Mouse (Mus musculus): ENCODE results near the gene Ube2s. TPM values are rescaled to one million over a fixed set of nuclear protein-coding genes. Genes with fewer than 3 reads are reported as not detected.
"Not testable (repeated sequence)": the region's sequence is repeated elsewhere in the genome, so short reads cannot be mapped to it uniquely, and the experiment has no call there.

The Ube2s gene
- polyA plus RNA-seq, 1 experiment = 146 TPM

DNA sequence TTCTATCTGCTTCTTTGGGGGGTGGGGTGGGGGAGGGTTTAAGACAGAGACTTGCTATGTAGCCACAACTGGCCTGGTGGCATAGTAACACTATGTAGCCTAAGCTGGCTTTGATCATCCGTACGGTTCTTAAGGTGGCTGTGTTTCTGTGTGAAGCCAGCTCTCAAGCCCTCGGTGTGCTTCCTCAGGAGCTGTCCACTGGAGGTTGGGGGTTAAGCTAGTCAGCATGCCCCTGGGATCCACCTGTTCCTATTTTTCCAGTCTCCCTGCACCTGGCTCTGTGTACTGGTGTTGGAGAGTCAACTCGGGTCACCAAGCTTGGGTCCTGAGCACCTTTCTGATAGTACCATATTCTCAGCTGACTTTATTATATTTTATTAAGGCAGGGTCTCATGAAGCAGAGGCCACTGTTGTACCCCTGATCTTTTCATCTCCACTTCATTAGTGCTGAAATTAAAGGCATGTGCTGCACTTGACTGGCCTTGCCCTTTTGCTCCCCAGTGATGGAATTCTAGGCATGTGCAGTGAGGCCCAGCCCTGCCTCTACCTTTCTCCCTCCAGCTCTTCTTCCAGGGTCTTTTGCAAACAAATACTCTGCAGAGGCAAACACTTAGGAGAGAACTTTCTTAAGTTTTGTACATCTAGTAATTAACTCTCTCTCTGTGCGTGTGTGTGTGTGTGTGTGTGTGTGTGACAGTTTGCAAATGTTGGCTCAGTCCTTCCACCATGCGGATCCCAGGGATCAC, 9.9 kb upstream of the Ube2s start:
- no peak for DNase-seq (ENCODE audit: extremely low spot score in 1 of 2, low spot score in 1 of 2)

- peak in 1 of 2 experiments; percentile 63 for DNase-seq (ENCODE audit: extremely low spot score in 1 of 2, low spot score in 1 of 2)
Measured at GRCm38 (mm10) chr7:4821690-4822089, 9.3 kb upstream of the Ube2s start.

DNA sequence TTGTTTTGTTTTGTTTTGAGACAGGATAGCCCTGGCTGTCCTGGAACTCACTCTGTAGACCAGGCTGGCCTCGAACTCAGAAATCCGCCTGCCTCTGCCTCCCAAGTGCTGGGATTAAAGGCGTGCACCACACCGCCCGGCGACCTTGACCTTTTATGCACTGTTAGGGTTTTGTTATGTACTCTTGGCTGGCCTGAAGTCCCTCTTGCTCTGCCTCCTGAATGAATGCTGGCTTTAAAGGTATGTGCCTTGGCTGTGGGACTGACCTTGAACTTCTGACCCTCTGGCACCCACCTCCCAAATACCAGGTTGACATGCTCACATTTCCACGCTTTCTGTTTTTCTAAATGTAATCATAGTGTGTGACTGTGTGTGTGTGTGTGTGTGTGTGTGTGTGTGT, 8.5 kb upstream of the Ube2s start:
- DNase-seq (ENCODE audit: extremely low spot score in 1 of 2, low spot score in 1 of 2) = not testable (repeated sequence)

DNA sequence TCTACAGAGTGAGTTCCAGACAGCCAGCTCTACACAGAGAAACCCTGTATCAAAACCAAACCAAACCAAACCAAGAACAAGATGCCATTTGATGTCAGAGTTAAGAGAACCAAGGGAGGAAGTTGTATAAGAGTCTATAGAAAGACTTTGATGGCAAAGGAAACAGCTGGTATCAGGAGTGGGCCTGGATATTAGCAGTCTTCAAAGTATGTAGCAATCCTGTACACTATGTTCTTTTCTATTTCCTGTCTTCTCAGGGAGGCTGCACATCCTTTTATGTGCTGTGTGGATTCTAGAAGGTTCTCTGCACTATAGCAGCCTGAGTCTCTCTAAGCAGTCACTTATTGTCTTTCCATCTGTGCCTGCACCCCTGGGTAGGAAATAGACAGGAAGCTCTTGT, 4.2 kb upstream of the Ube2s start:
- no peak for DNase-seq (ENCODE audit: extremely low spot score in 1 of 2, low spot score in 1 of 2)

DNA sequence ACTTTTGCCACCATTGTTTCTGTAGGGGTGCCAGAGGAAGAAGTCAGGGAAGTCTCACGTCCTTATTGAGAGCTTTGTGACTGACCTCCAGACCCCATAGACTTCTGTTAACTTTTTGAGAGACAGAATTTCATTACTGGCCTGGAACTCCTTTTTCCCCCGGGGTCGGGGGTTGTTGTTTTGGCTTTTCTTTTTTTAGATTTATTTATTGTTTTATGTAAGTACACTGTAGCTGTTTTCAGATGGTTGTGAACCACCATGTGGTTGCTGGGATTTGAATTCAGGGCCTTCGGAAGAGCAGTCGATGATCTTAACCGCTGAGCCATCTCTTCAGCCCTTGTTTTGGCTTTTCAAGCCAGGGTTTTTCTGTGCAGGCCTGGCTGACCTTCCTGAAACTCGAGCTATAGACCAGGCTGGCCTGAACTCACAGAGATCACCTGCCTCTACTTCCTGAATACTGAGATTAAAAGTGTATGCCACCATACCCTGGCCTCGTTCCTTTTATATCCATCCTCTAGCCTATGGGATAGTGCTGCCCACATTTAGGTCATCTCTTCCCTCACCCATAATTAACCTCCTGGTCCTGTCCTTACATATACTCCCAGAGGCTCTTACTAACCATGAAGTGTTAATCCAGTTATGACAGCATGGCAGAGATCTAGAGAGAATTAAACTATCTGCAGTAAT, 858 bp upstream of the Ube2s start:
- DNase-seq (ENCODE audit: extremely low spot score in 1 of 2, low spot score in 1 of 2) = no peak

GRCm38 (mm10) chr7:4811842-4812302, 518 bp downstream of the Ube2s start:
- no peak for DNase-seq (ENCODE audit: extremely low spot score in 1 of 2, low spot score in 1 of 2)

GRCm38 (mm10) chr7:4811131-4811530, 1.3 kb downstream of the Ube2s start:
- not testable (repeated sequence) for DNase-seq (ENCODE audit: extremely low spot score in 1 of 2, low spot score in 1 of 2)

DNA sequence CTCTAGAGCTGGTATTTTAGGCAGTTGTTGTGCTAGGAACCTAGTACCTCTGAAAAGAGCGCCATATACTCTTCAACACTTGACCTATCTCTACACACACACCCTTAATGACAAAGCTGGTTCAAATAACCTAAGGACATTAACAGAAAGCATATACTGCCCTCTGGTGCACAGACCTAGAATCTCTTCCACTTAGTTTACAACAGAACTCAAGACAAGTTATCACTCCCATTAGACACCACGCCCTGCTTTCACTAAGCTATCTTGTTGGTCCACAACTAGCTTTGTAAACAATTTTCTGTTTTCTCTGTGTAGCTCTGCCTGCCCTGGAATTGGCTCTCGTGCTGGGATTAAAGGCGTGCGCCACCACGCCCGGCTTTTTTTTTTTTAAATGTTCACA, 5.7 kb downstream of the Ube2s start:
- peak in 1 of 2 experiments; percentile 66 for DNase-seq (ENCODE audit: extremely low spot score in 1 of 2, low spot score in 1 of 2)

DNA sequence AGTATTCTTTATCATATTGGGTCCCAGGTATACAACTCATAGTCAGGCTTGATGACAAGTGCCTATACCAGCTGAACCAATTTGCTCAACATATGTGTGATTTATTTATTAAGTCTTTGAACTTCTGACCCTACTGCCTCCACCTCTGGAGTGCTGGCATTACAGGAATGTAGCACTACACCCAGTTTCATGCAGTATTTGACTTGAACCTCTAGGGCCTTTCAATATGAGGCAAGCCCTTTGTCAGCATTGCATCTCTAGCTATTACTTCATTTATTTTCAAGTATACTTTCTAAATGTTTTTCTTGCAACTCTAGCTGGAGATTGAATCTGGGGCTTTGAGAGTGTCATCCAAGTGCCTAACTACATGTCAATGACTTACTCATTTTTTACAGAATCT, 10.1 kb downstream of the Ube2s start:
- DNase-seq (ENCODE audit: extremely low spot score in 1 of 2, low spot score in 1 of 2) = no peak

DNA sequence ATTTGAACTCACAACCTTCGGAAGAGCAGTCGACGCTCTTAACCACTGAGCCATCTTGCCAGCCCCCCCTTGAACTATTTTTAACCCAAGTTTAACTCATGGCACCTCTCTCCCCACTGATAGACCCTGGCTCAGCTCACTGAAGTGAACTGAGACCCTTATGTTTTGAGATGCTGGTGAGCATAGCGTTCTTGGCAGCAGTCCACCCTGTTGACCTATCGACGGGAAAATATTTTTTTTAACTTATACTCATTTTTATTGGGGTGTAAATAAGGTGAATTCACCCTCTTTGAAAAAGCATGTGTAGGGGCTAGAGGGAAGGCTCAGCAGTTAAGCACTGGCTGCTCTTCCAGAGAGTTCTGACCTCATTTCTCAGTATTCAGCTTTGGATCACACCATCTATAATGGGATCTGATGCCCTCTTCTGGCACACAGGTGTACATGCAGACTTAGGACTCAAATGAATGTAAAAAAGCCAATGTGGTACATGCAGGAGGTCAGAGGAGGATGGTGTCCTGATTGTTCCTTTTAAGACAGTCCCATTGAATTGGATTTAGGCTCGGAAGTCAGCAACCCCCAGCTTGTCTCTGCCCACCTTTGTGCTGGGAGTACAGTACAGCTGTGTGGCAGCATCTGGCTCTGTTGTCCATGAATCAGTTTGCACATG, 16.5 kb downstream of the Ube2s start:
- DNase-seq (ENCODE audit: extremely low spot score in 1 of 2, low spot score in 1 of 2) = peak in 1 of 2 experiments; percentile 62

GRCm38 (mm10) chr7:4794631-4795168, 17.7 kb downstream of the Ube2s start:
- no peak for DNase-seq (ENCODE audit: extremely low spot score in 1 of 2, low spot score in 1 of 2)

- DNase-seq (ENCODE audit: extremely low spot score in 1 of 2, low spot score in 1 of 2) = no peak
Measured at GRCm38 (mm10) chr7:4793674-4794073, 18.7 kb downstream of the Ube2s start.

DNA sequence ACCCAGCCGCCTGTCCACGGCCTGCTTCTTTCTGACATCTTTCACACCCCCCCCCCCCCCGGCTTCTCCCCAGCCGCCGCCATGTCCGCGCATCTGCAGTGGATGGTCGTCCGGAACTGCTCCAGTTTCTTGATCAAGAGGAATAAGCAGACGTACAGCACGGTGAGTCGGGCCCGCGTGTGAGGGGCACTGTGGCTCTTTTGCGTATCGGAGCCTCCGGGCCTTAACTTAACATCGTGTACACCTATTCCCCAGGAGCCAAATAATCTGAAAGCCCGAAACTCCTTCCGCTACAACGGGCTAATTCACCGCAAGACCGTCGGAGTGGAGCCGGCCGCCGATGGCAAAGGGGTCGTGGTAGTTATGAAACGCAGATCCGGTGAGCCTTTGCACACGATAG, 19.1 kb downstream of the Ube2s start:
- DNase-seq (ENCODE audit: extremely low spot score in 1 of 2, low spot score in 1 of 2) = not testable (repeated sequence)

DNA sequence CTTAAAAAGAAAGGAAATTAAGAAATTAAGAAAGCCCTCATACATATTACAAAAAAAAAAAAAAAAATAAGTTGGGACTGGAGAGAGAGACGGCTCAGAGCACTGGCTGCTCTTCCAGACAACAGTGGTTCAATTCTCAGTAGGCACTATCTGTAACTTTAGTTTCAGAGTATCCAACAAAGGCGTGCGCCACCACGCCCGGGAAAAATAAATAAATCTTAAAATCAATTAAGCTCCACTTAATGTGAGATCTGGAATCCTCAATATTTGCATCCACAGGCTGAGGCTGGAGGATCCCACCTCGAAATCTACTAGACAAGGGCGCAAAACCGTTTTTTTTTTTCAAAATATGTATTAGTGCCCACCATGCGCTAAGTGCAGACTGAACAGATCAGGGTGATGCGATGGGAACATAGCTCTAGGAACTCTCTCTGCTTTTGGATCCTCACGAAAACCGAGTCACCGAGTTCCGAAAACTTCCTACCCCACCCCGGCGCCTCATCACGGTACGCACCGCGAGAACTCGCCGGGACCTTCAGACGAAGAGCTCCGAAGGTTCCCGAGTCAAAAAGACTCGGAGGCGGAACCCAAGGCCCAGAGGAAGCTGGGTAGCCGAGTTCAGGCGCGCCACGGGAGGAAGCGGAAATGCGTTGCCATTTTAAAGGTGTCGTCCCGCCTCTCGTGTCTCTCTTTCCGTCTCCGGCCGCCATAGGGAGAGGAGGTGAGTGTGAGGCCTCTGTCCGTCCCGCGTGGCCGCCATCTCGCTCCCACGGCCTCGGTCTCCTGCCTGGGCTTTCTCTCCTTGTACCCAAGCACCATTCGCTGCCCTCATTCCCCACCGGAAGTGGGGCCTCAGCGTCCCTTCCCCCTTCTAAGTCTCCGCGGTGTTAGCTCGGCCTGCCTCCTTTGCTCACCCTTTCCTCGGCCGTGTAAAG, 19.8 kb downstream of the Ube2s start, which contains the start of gene Rpl28:
Rpl28 (plus strand) TSS at position 597 of the 935 bp plus-strand sequence.
- DNase-seq (ENCODE audit: extremely low spot score in 1 of 2, low spot score in 1 of 2) = peak; percentile 93 to 98

GRCm38 (mm10) chr7:4789436-4789935, 22.9 kb downstream of the Ube2s start, which contains the start of gene Tmem238:
Gene Tmem238 (minus strand): TSS chr7:4789656.
- DNase-seq (ENCODE audit: extremely low spot score in 1 of 2, low spot score in 1 of 2) = no peak

DNA sequence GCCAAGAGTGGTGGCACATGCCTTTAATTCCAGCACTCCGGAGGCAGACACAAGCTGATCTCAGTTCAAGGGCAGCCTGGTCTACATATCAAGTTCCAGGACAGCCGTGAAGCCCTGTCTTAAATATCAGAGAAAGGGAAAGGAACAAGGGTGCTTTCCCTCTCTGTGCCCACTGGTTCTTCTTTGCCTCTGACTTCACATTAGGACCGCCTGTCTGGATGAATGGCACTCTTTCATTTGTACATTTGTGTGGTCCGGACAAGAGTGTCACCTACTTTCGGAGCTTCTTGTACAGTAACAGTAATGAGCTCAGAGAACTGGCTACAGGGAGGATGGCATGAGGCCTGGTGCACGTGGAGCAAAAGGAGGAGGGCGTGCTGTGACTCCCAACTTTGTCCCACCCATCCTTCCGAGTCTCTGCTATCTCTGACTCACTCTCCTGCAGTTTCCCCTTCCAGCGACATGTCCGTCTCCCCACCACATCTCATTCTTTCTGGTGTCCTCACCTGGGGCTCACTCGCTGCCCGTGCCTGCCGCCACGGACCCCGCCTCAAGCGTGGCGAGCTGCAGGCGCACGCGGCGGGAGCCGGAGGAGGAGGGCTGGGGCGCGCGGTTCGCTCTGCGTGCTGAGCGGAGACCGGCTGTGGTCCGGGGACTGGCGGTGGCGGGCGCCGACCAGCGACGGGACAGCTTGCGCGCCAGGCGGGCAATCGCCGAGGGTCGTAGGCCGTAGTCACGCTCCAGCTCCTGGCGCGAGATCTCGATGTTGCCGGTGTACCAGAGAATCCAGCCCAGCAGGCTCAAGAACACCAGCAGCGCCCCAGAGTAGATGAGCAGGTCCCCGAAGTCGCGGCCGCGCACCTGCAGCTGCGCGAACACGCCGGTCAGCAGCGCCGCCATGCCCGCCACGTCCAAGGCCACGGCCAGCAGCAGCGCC, 23.6 kb downstream of the Ube2s start:
- DNase-seq (ENCODE audit: extremely low spot score in 1 of 2, low spot score in 1 of 2) = peak in 1 of 2 experiments; percentile 47

- peak in 1 of 2 experiments; percentile 54 for DNase-seq (ENCODE audit: extremely low spot score in 1 of 2, low spot score in 1 of 2)
Measured at GRCm38 (mm10) chr7:4783667-4784268, 28.6 kb downstream of the Ube2s start.

DNA sequence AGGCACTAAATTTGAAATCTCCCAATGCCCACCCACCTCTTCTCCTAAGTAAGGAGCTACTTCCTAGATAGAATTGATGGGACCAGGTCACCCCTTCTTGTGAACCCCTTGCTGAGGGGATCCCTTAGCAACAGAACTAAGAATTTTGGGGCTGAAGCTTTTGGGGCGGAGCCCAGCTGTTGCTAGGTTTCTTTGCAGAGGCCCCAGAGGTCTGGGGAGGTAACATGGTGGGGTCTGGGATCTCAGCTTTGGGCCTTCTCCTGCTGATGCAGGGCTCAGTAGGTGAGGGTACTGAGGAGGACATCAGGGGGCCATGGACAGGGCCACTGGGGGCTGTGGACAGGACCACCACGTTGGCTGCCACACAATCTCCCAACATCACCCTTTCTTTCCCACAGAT, 29.6 kb downstream of the Ube2s start, which contains the start of the genes Il11 and Tmem190:
Il11 (minus strand) TSS at position 101 of the 400 bp plus-strand sequence.
Tmem190 (plus strand) TSS at position 179 of the 400 bp plus-strand sequence.
- no peak for DNase-seq (ENCODE audit: extremely low spot score in 1 of 2, low spot score in 1 of 2)

Data from frontal cortex, adult 2 months (tissue).